Mouse (Mus musculus) CH12.LX (cell line): ENCODE data around the gene Slc9a8. TPM values are rescaled to one million over a fixed set of nuclear protein-coding genes. Genes with fewer than 3 reads are reported as not detected.
A peak's percentile ranks its signal among the peaks of the same experiment; 100 is the strongest.

Source experiments
- DNase-seq: peaks from one replicate; pipeline ENCODE4 v3.0.0-alpha.2; 2013; ENCODE audit errors: extremely low read depth
- H3K27ac ChIP-seq: 2 replicates; pipeline ENCODE4 v1.5.1; 2012; ENCODE audit warnings: low read depth, mild to moderate bottlenecking, control low read depth, moderate library complexity; ENCODE audit not compliant: insufficient read depth
- H3K27me3 ChIP-seq: replicated peaks from 2 replicates; pipeline ENCODE3; 2012; ENCODE audit warnings: inconsistent platforms
- H3K36me3 ChIP-seq, 2 experiments: replicated peaks in 1 of 2; 2 replicates each; pipeline versions ENCODE3 to v1.6.1; 2012; ENCODE audit warnings: inconsistent platforms in 1 of 2, low read length in 1 of 2, mild to moderate bottlenecking in 1 of 2, mixed read lengths in 1 of 2, moderate library complexity in 1 of 2; ENCODE audit not compliant: control insufficient read depth in 1 of 2, insufficient read depth in 1 of 2
- H3K4me1 ChIP-seq, 2 experiments: 2 replicates each; pipeline ENCODE4 v1.6.1; 2012; ENCODE audit warnings: inconsistent platforms in 1 of 2, moderate library complexity in 1 of 2; ENCODE audit not compliant: insufficient read depth in 2 of 2, control insufficient read depth in 1 of 2
- H3K4me2 ChIP-seq: 2 replicates; pipeline ENCODE4 v1.6.1; 2012; ENCODE audit warnings: low read depth, mild to moderate bottlenecking, control low read depth; ENCODE audit not compliant: poor library complexity, insufficient read depth, severe bottlenecking
- H3K4me3 ChIP-seq, 3 experiments: fragments of 150-350 bp in 1 of 3; sonication (generic) in 1 of 3; replicated peaks in 1 of 3; 2 replicates each; pipeline versions ENCODE3 to v1.5.1; 2011 to 2012; ENCODE audit warnings: low read depth in 2 of 3, low read length in 2 of 3, mild to moderate bottlenecking in 2 of 3, moderate library complexity in 2 of 3, control low read depth in 1 of 3, improper control_type of control experiment in 1 of 3, inconsistent platforms in 1 of 3, mixed read lengths in 1 of 3; ENCODE audit not compliant: poor library complexity in 1 of 3
- H3K79me2 ChIP-seq: replicated peaks from 2 replicates; pipeline ENCODE4 v1.6.1; 2012; ENCODE audit warnings: mild to moderate bottlenecking, moderate library complexity; ENCODE audit not compliant: control insufficient read depth, poor library complexity, insufficient read depth, severe bottlenecking; ENCODE audit errors: extremely low read depth
- H3K9ac ChIP-seq: 2 replicates; pipeline ENCODE4 v1.6.1; 2012; ENCODE audit warnings: low read depth, mild to moderate bottlenecking, control low read depth, moderate library complexity; ENCODE audit not compliant: insufficient read depth
- H3K9me3 ChIP-seq: replicated peaks from 2 replicates; pipeline ENCODE3; 2012; ENCODE audit warnings: low read length, inconsistent platforms, mixed read lengths
- CTCF ChIP-seq, 2 experiments: IDR thresholded peaks in 1 of 2; conservative IDR thresholded peaks in 1 of 2; 2 replicates each; pipeline ENCODE4 v1.5.1; 2011 to 2012; ENCODE audit warnings: low read depth in 2 of 2, low read length in 2 of 2, improper control_type of control experiment in 1 of 2, inconsistent platforms in 1 of 2, mild to moderate bottlenecking in 1 of 2, moderate library complexity in 1 of 2
- ELF1 ChIP-seq: IDR thresholded peaks from 2 replicates; pipeline ENCODE4 v1.6.1; 2014; ENCODE audit warnings: low read depth, mild to moderate bottlenecking, inconsistent platforms, low read length, improper control_type of control experiment
- IRF4 ChIP-seq: IDR thresholded peaks from 2 replicates; pipeline ENCODE4 v1.6.1; 2014; ENCODE audit warnings: low read depth, mild to moderate bottlenecking, inconsistent platforms, low read length, improper control_type of control experiment
- JUND ChIP-seq: conservative IDR thresholded peaks from 2 replicates; pipeline ENCODE4 v1.6.1; 2011; ENCODE audit warnings: low read depth, low read length, improper control_type of control experiment
- MAZ ChIP-seq: IDR thresholded peaks from 2 replicates; pipeline ENCODE4 v1.6.1; 2012; ENCODE audit warnings: low read depth, mild to moderate bottlenecking, inconsistent platforms, low read length, improper control_type of control experiment, moderate library complexity
- MXI1 ChIP-seq: IDR thresholded peaks from 2 replicates; pipeline ENCODE4 v1.6.1; 2011; ENCODE audit warnings: mild to moderate bottlenecking, low read depth, low read length, improper control_type of control experiment
- MYC ChIP-seq: IDR thresholded peaks from 2 replicates; pipeline ENCODE4 v1.6.1; 2011; ENCODE audit warnings: low read depth, mild to moderate bottlenecking, improper control_type of control experiment, low read length
- NELFE ChIP-seq: IDR thresholded peaks from 2 replicates; pipeline ENCODE4 v1.6.1; 2011; ENCODE audit warnings: low read depth, low read length, improper control_type of control experiment
- NRF1 ChIP-seq: IDR thresholded peaks from 2 replicates; pipeline ENCODE4 v1.6.1; 2014; ENCODE audit warnings: low read depth, mild to moderate bottlenecking, inconsistent platforms, low read length, improper control_type of control experiment, moderate library complexity
- PAX5 ChIP-seq: IDR thresholded peaks from 2 replicates; pipeline ENCODE4 v1.6.1; 2012; ENCODE audit warnings: low read length, inconsistent platforms, mixed read lengths
- POLR2AphosphoS2 ChIP-seq: IDR thresholded peaks from 2 replicates; pipeline ENCODE4 v1.6.1; 2011; ENCODE audit warnings: low read depth, low read length, improper control_type of control experiment
- RAD21 ChIP-seq: IDR thresholded peaks from 2 replicates; pipeline ENCODE4 v1.6.1; 2011; ENCODE audit warnings: low read depth, mild to moderate bottlenecking, low read length, improper control_type of control experiment, moderate library complexity
- SMC3 ChIP-seq: IDR thresholded peaks from 2 replicates; pipeline ENCODE4 v1.6.1; 2011; ENCODE audit warnings: low read depth, low read length, improper control_type of control experiment
- TBP ChIP-seq: conservative IDR thresholded peaks from 2 replicates; pipeline ENCODE4 v1.6.1; 2011; ENCODE audit warnings: low read depth, low read length, improper control_type of control experiment
- TCF12 ChIP-seq: IDR thresholded peaks from 2 replicates; pipeline ENCODE4 v1.6.1; 2014; ENCODE audit warnings: low read depth, mild to moderate bottlenecking, inconsistent platforms, low read length, improper control_type of control experiment
- ZC3H11A ChIP-seq: IDR thresholded peaks from 2 replicates; pipeline ENCODE4 v1.6.1; 2012; ENCODE audit warnings: low read depth, mild to moderate bottlenecking, inconsistent platforms, low read length, improper control_type of control experiment
- ZKSCAN1 ChIP-seq: IDR thresholded peaks from 2 replicates; pipeline ENCODE4 v1.6.1; 2012; ENCODE audit warnings: low read depth, inconsistent platforms, low read length, improper control_type of control experiment, borderline replicate concordance
- ZNF384 ChIP-seq: IDR thresholded peaks from 2 replicates; pipeline ENCODE4 v1.6.1; 2012; ENCODE audit warnings: low read depth, low read length, improper control_type of control experiment, inconsistent platforms
- dilution Hi-C: fragments of 300-500 bp; cut with MboI; formaldehyde crosslinking; loops from 2 replicates; pipeline ENCODE4 v1.14.3; 2020; ENCODE audit warnings: low sequenced_read_pairs; ENCODE audit not compliant: extremely low pct_unique_long_range_greater_than_20kb, extremely low pct_ligation_motif_present
- in situ Hi-C: fragments of 300-500 bp; cut with MboI; formaldehyde crosslinking; loops from 3 replicates; pipeline ENCODE4 v1.14.3; 2019; ENCODE audit warnings: low sequenced_read_pairs, low pct_ligation_motif_present, low pct_unique_long_range_greater_than_20kb, mixed read lengths
- polyA plus RNA-seq: library from polyadenylated mRNA; unstranded; fragments of >175 nt; gene quantifications from 2 replicates; pipeline ENCODE4 v1.2.1, GENCODE M21; 2012; ENCODE audit warnings: low read depth; ENCODE audit not compliant: insufficient read length
- total RNA-seq, 2 experiments: library from RNA; depleted of rRNA; stranded (reverse); fragments of 300-350 nt in 1 of 2; fragments of >200 nt in 1 of 2; gene quantifications; 2 replicates each; pipeline ENCODE4 v1.2.3; 2012 to 2014

Slc9a8 gene
- total and polyA plus RNA-seq, 3 experiments, result 14.5 to 26.0 (median 25.0) TPM

GRCm38 (mm10) chr2:167459071-167459865 lies 37.8 kb downstream of the Slc9a8 start:
- Histone ChIP-seq H3K4me3 (no peak overlapping the region), H3K9ac (no peak overlapping the region), H3K36me3 (peaks cover 66 to 87% of the 10 kb centered on the region in 2 experiments), H3K79me2 (no peaks in the 10 kb centered on the region), H3K4me2 (no peak overlapping the region), H3K9me3 (no peaks in the 10 kb centered on the region), H3K4me1 (peaks cover 0 to 2% of the 10 kb centered on the region in 2 experiments; a peak in 1 of 4 replicates), H3K27me3 (no peaks in the 10 kb centered on the region), H3K27ac (no peak overlapping the region)
- in situ Hi-C loops (loop anchor here (5.0 kb wide), 1 partner anchor 37 kb away; the partner anchor contains the start of gene Slc9a8), dilution Hi-C loops (no loop called here)
- DNase-seq, result no peak
- TF ChIP-seq MYC (no peak), ZC3H11A (no peak), MXI1 (no peak), ZKSCAN1 (no peak), JUND (no peak), IRF4 (no peak), POLR2AphosphoS2 (no peak), PAX5 (no peak), ZNF384 (no peak), CTCF (conservative IDR thresholded peaks at IDR 0.05 in 1 of 2, IDR thresholded peaks at IDR 0.05 in 1 of 2; ENCODE audit: low read depth in 2 of 2, low read length in 2 of 2) (no peak), TCF12 (no peak)

- Histone ChIP-seq H3K4me3 (no peak overlapping the region), H3K79me2 (no peaks in the 10 kb centered on the region), H3K4me2 (no peak overlapping the region), H3K36me3 (peaks cover 66 to 85% of the 10 kb centered on the region in 2 experiments), H3K27ac (no peak overlapping the region), H3K9ac (no peak overlapping the region)
- TF ChIP-seq RAD21, result peak; percentile 72
- no peak for TF ChIP-seq MAZ
- TF ChIP-seq POLR2AphosphoS2, result peak; percentile 36; the same call in 1 of the 2 replicates
- peak; percentile 58 to 82; a peak in 3 of 4 replicates for TF ChIP-seq CTCF (conservative IDR thresholded peaks at IDR 0.05 in 1 of 2, IDR thresholded peaks at IDR 0.05 in 1 of 2; ENCODE audit: low read depth in 2 of 2, low read length in 2 of 2)
- peak; percentile 80 for TF ChIP-seq SMC3
- TF ChIP-seq NELFE, result 0 out of 2 replicates have a peak, but pooled peaks have one; percentile 28
- TF ChIP-seq ELF1, result 0 out of 2 replicates have a peak, but pooled peaks have one; percentile 10
- no peak for TF ChIP-seq TBP
- TF ChIP-seq NRF1, result no peak
- 0 out of 2 replicates have a peak, but pooled peaks have one; percentile 16 for TF ChIP-seq ZC3H11A
- TF ChIP-seq, all 38 proteins: peak for 7
- H3K4me1 ChIP-seq, result peaks cover 5 to 23% of the 10 kb centered on the region in 2 experiments
- dilution Hi-C loops (no loop called here), in situ Hi-C loops (no loop called here)
- H3K27me3 ChIP-seq, result no peaks in the 10 kb centered on the region
- DNase-seq, result peak; percentile 48
- no peaks in the 10 kb centered on the region for H3K9me3 ChIP-seq
Observed at GRCm38 (mm10) chr2:167462954-167463353, 41.4 kb downstream of the Slc9a8 start.
